Mouse (Mus musculus) liver, postnatal 0 days (tissue): Measurements from ENCODE around the gene Gm20708. TPM values are rescaled to one million over a fixed set of nuclear protein-coding genes. Genes with fewer than 3 reads are reported as not detected.
"Not testable (repeated sequence)": the region's sequence is repeated elsewhere in the genome, so short reads cannot be mapped to it uniquely, and the experiment has no call there.

ENCODE experiments used
- ATAC-seq: fragments of 200-750 bp; cut with Nextera tagmentation; 2 replicates; pipeline ENCODE4 v1.8.0; 2017; ENCODE audit warnings: mild to moderate bottlenecking, moderate library complexity
- DNase-seq: peaks from one replicate; pipeline ENCODE4 v3.0.0-alpha.2; 2016
- H3K27ac ChIP-seq: fragments of 300-500 bp; sonication (generic); 2 replicates; pipeline ENCODE4 v1.5.1; 2014; ENCODE audit warnings: antibody characterized with exemption, moderate library complexity, mild to moderate bottlenecking, low read depth
- H3K27me3 ChIP-seq: fragments of 300-500 bp; sonication (generic); 2 replicates; pipeline ENCODE4 v1.6.1; 2014; ENCODE audit warnings: low read length, control low read depth, mixed read lengths; ENCODE audit not compliant: insufficient read depth
- H3K36me3 ChIP-seq: fragments of 300-500 bp; sonication (generic); replicated peaks from 2 replicates; pipeline ENCODE4 v1.6.1; 2014; ENCODE audit warnings: mild to moderate bottlenecking, control low read depth, low read length, moderate library complexity, mixed read lengths; ENCODE audit not compliant: insufficient read depth
- H3K4me1 ChIP-seq: fragments of 300-500 bp; sonication (generic); 2 replicates; pipeline ENCODE4 v1.6.1; 2014; ENCODE audit warnings: antibody characterized with exemption, mild to moderate bottlenecking, control low read depth; ENCODE audit not compliant: insufficient read depth
- H3K4me2 ChIP-seq: fragments of 300-500 bp; sonication (generic); 2 replicates; pipeline ENCODE4 v1.6.1; 2014; ENCODE audit warnings: low read depth, mild to moderate bottlenecking, low read length, moderate library complexity, mixed read lengths
- H3K4me3 ChIP-seq: fragments of 300-500 bp; sonication (generic); 2 replicates; pipeline ENCODE4 v1.5.1; 2014; ENCODE audit warnings: low read depth, low read length
- H3K9ac ChIP-seq: fragments of 300-500 bp; sonication (generic); replicated peaks from 2 replicates; pipeline ENCODE4 v1.6.1; 2014; ENCODE audit warnings: mild to moderate bottlenecking, moderate library complexity
- H3K9me3 ChIP-seq: fragments of 300-500 bp; sonication (generic); 2 replicates; pipeline ENCODE4 v1.6.1; 2016; ENCODE audit warnings: mild to moderate bottlenecking, control low read depth, low read length, mixed read lengths
- CTCF ChIP-seq: sonication (generic); IDR thresholded peaks from 2 replicates; pipeline ENCODE4 v1.5.1; 2016; ENCODE audit warnings: antibody characterized with exemption, low read depth
- EP300 ChIP-seq: IDR thresholded peaks from 2 replicates; pipeline ENCODE4 v1.6.1; 2016; ENCODE audit warnings: antibody characterized with exemption, low read depth, mild to moderate bottlenecking
- WGBS: fragments of 180-500 bp; shearing (Covaris S2); extraction: QIAGEN DNeasy Blood & Tissue Kit; methylation state at CpG from one replicate; pipeline ENCODE4 v1.1.7; 2014; ENCODE audit not compliant: insufficient replicate concordance; 5-methylcytosine and 5-hydroxymethylcytosine counted together
- polyA plus RNA-seq: library from polyadenylated mRNA; unstranded; fragments of >200 nt; fragmentation: Nextera tagmentation; extraction: Ambion mirVana; gene quantifications from 2 replicates; pipeline ENCODE4 v1.2.1, GENCODE M21; 2015

Gm20708 gene
- polyA plus RNA-seq, 1 experiment from 2014 or later: 0.48 TPM

- no peaks in the 10 kb centered on the region for H3K36me3 ChIP-seq
- 18% methylated on average over 28 of the region's 28 CpGs for WGBS
- peak overlapping the region; percentile 55 for H3K9ac ChIP-seq
- no peaks in the 10 kb centered on the region for H3K27me3 ChIP-seq
- peak; percentile 49 for ATAC-seq
- peak overlapping the region; percentile 94 for H3K4me2 ChIP-seq
- H3K4me1 ChIP-seq: peaks cover 70% of the 10 kb centered on the region
- H3K4me3 ChIP-seq: peak overlapping the region; percentile 42
- no peaks in the 10 kb centered on the region for H3K9me3 ChIP-seq
- DNase-seq: peak; percentile 95
- TF ChIP-seq CTCF (peak; percentile 97), EP300 (0 out of 2 replicates have a peak, but pooled peaks have one; percentile 28)
- peak overlapping the region; percentile 98 for H3K27ac ChIP-seq
Measured at GRCm38 (mm10) chr11:117832086-117832969, 22.9 kb downstream of the Gm20708 start.

- H3K27ac ChIP-seq: peak overlapping the region; percentile 98
- WGBS: 87% methylated on average over 4 of the region's 6 CpGs
- ATAC-seq, DNase-seq, H3K9ac ChIP-seq, H3K27me3 ChIP-seq, H3K36me3 ChIP-seq, H3K4me2 ChIP-seq, H3K4me3 ChIP-seq, H3K9me3 ChIP-seq: not testable (repeated sequence)
- peaks cover 68% of the 10 kb centered on the region for H3K4me1 ChIP-seq
Measured at GRCm38 (mm10) chr11:117833509-117833908, 24.0 kb downstream of the Gm20708 start.

GRCm38 (mm10) chr11:117834086-117834485 lies 24.6 kb downstream of the Gm20708 start:
- Histone ChIP-seq H3K4me1 (peaks cover 66% of the 10 kb centered on the region), H3K4me3 (no peak overlapping the region), H3K27me3 (no peaks in the 10 kb centered on the region), H3K27ac (peak overlapping the region; percentile 83), H3K9ac (no peak overlapping the region), H3K9me3 (no peaks in the 10 kb centered on the region), H3K4me2 (no peak overlapping the region), H3K36me3 (no peaks in the 10 kb centered on the region)
- 74% methylated on average over 8 of the region's 8 CpGs for WGBS
- TF ChIP-seq EP300 (peak; percentile 46; the same call in 1 of the 2 replicates), CTCF (no peak)
- DNase-seq (no peak), ATAC-seq (no peak)

- ATAC-seq (peak; percentile 7), DNase-seq (peak; percentile 74)
- Histone ChIP-seq H3K9ac (0 out of 2 replicates have a peak overlapping the region, but pooled peaks have one; percentile 12), H3K9me3 (no peaks in the 10 kb centered on the region), H3K27me3 (no peaks in the 10 kb centered on the region), H3K4me3 (no peak overlapping the region), H3K4me1 (peaks cover 65% of the 10 kb centered on the region), H3K4me2 (peak overlapping the region; percentile 31), H3K27ac (peak overlapping the region; percentile 64; the same call in 1 of the 2 replicates), H3K36me3 (no peaks in the 10 kb centered on the region)
- TF ChIP-seq EP300 (no peak), CTCF (no peak)
- 34% methylated on average over 13 of the region's 13 CpGs for WGBS
Measured at GRCm38 (mm10) chr11:117836306-117836705, 26.8 kb downstream of the Gm20708 start.

GRCm38 (mm10) chr11:117838572-117838971 lies 29.1 kb downstream of the Gm20708 start:
- peaks cover 59% of the 10 kb centered on the region for H3K4me1 ChIP-seq
- H3K4me2 ChIP-seq: peak overlapping the region; percentile 54
- H3K36me3 ChIP-seq: no peaks in the 10 kb centered on the region
- 51% methylated on average over 2 of the region's 2 CpGs for WGBS
- H3K9me3 ChIP-seq: no peaks in the 10 kb centered on the region
- DNase-seq (peak; percentile 82), ATAC-seq (peak; percentile 93)
- no peak overlapping the region for H3K4me3 ChIP-seq
- TF ChIP-seq EP300 (peak; percentile 82), CTCF (no peak)
- peak overlapping the region; percentile 94 for H3K27ac ChIP-seq
- peak overlapping the region; percentile 26; the same call in 1 of the 2 replicates for H3K9ac ChIP-seq
- no peaks in the 10 kb centered on the region for H3K27me3 ChIP-seq

- peak overlapping the region; percentile 54 for H3K4me2 ChIP-seq
- 35% methylated on average over 1 of the region's 1 CpGs for WGBS
- H3K27ac ChIP-seq: peak overlapping the region; percentile 94
- H3K4me1 ChIP-seq: peaks cover 59% of the 10 kb centered on the region
- H3K9ac ChIP-seq: peak overlapping the region; percentile 26; the same call in 1 of the 2 replicates
- no peak overlapping the region for H3K4me3 ChIP-seq
- no peaks in the 10 kb centered on the region for H3K27me3 ChIP-seq
- DNase-seq (no peak), ATAC-seq (peak; percentile 11)
- TF ChIP-seq CTCF: no peak
- no peak for TF ChIP-seq EP300
- no peaks in the 10 kb centered on the region for H3K9me3 ChIP-seq
- no peaks in the 10 kb centered on the region for H3K36me3 ChIP-seq
Measured at GRCm38 (mm10) chr11:117839021-117839420, 29.6 kb downstream of the Gm20708 start.
